Mouse (Mus musculus) layer of hippocampus, adult 18-20 months (tissue): ENCODE measurements around the gene Slc35e3. TPM values are rescaled to one million over a fixed set of nuclear protein-coding genes. Genes with fewer than 3 reads are reported as not detected.

Experiments
- DNase-seq, 2 experiments: peaks; one replicate each; pipeline ENCODE4 v3.0.0; 2022; ENCODE audit warnings: low spot score in 2 of 2
- total RNA-seq, 2 experiments: library from RNA; stranded (reverse); gene quantifications; 2 replicates each; pipeline ENCODE4 v1.2.3; 2021

Slc35e3 gene
- total RNA-seq, 2 experiments from 2014 or later = 31.1 to 32.5 TPM

- no peak for DNase-seq
Measured at GRCm38 (mm10) chr10:117777103-117777470, 30.9 kb upstream of the Slc35e3 start.

GRCm38 (mm10) chr10:117776281-117777102 lies 30.3 kb upstream of the Slc35e3 start:
- no peak for DNase-seq

GRCm38 (mm10) chr10:117775401-117776144 lies 29.4 kb upstream of the Slc35e3 start:
- no peak for DNase-seq

- no peak for DNase-seq
Measured at GRCm38 (mm10) chr10:117774817-117775120, 28.6 kb upstream of the Slc35e3 start.

- DNase-seq = no peak
Measured at GRCm38 (mm10) chr10:117774011-117774816, 28.0 kb upstream of the Slc35e3 start.

GRCm38 (mm10) chr10:117773106-117773720 lies 27.0 kb upstream of the Slc35e3 start:
- DNase-seq = no peak

GRCm38 (mm10) chr10:117772364-117773105 lies 26.4 kb upstream of the Slc35e3 start:
- DNase-seq = no peak

GRCm38 (mm10) chr10:117771131-117771510 lies 25.0 kb upstream of the Slc35e3 start:
- no peak for DNase-seq

GRCm38 (mm10) chr10:117770286-117771130 lies 24.3 kb upstream of the Slc35e3 start:
- DNase-seq = no peak

- no peak for DNase-seq
Measured at GRCm38 (mm10) chr10:117769541-117770285, 23.5 kb upstream of the Slc35e3 start.

GRCm38 (mm10) chr10:117768141-117768440 lies 21.9 kb upstream of the Slc35e3 start:
- no peak for DNase-seq

GRCm38 (mm10) chr10:117767286-117768140 lies 21.3 kb upstream of the Slc35e3 start:
- DNase-seq = no peak

- DNase-seq = no peak
Measured at GRCm38 (mm10) chr10:117766896-117767160, 20.7 kb upstream of the Slc35e3 start.

GRCm38 (mm10) chr10:117766111-117766895 lies 20.1 kb upstream of the Slc35e3 start:
- no peak for DNase-seq

GRCm38 (mm10) chr10:117765116-117765894 lies 19.1 kb upstream of the Slc35e3 start:
- DNase-seq = no peak

- DNase-seq = no peak
Measured at GRCm38 (mm10) chr10:117764598-117764997, 18.4 kb upstream of the Slc35e3 start.
